Mouse (Mus musculus): ENCODE data around the gene Capn13. TPM values are rescaled to one million over a fixed set of nuclear protein-coding genes. Genes with fewer than 3 reads are reported as not detected.

Capn13 gene
- polyA plus RNA-seq, 1 experiment, result 0.10 TPM

GRCm38 (mm10) chr17:73305622-73306021, 95.0 kb downstream of the Capn13 start:
- WGBS, result 56% methylated on average over 9 of the region's 9 CpGs
- Histone ChIP-seq H3K4me3 (replicated peaks; ENCODE audit: insufficient read depth, low read depth, low read length) (no peak overlapping the region), H3K4me1 (ENCODE audit: control insufficient read depth, insufficient read depth, low read length) (no peaks in the 10 kb centered on the region), H3K27ac (ENCODE audit: insufficient read depth, low read length) (no peak overlapping the region), H3K27me3 (ENCODE audit: control insufficient read depth, insufficient read depth, low read length) (no peaks in the 10 kb centered on the region)
- peak; percentile 62 for TF ChIP-seq CTCF (IDR thresholded peaks at IDR 0.05; ENCODE audit: borderline replicate concordance, insufficient read depth, low read depth, low read length)
- no peak for TF ChIP-seq POLR2A (IDR thresholded peaks at IDR 0.05; ENCODE audit: borderline replicate concordance, insufficient read depth, low read length)
- peak; percentile 26 to 34 for DNase-seq

GRCm38 (mm10) chr17:73304086-73304812, 96.4 kb downstream of the Capn13 start:
- no peak for DNase-seq
- Histone ChIP-seq H3K27ac (ENCODE audit: insufficient read depth, low read length) (no peak overlapping the region), H3K4me3 (replicated peaks; ENCODE audit: insufficient read depth, low read depth, low read length) (no peak overlapping the region), H3K27me3 (ENCODE audit: control insufficient read depth, insufficient read depth, low read length) (no peaks in the 10 kb centered on the region), H3K4me1 (ENCODE audit: control insufficient read depth, insufficient read depth, low read length) (no peaks in the 10 kb centered on the region)
- 73% methylated on average over 19 of the region's 19 CpGs for WGBS
- TF ChIP-seq CTCF (IDR thresholded peaks at IDR 0.05; ENCODE audit: borderline replicate concordance, insufficient read depth, low read depth, low read length), result no peak
- no peak for TF ChIP-seq POLR2A (IDR thresholded peaks at IDR 0.05; ENCODE audit: borderline replicate concordance, insufficient read depth, low read length)

DNA sequence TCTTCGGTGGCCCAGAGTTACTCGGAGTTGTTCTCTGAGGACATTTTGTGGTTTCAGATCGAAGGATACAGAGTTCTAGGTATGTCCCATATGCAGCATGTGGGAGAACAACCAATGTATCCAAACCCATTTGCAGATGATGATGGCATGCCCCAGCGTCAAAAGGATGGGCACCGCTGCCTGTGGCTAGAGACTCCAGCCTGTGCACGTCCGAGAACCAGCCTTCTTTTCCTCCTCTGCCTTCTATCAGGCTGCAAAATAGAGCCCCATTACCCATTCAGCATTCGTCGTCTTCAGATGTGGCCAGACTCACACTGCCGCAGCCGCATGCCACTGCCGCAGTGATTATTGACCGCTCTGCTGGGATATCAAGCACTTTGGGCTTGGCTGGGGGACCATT, 97.0 kb downstream of the Capn13 start:
- no peaks in the 10 kb centered on the region for H3K27me3 ChIP-seq (ENCODE audit: control insufficient read depth, insufficient read depth, low read length)
- no peak for DNase-seq
- H3K27ac ChIP-seq (ENCODE audit: insufficient read depth, low read length), result no peak overlapping the region
- 79% methylated on average over 13 of the region's 13 CpGs for WGBS
- H3K4me3 ChIP-seq (replicated peaks; ENCODE audit: insufficient read depth, low read depth, low read length), result no peak overlapping the region
- H3K4me1 ChIP-seq (ENCODE audit: control insufficient read depth, insufficient read depth, low read length), result no peaks in the 10 kb centered on the region
- no peak for TF ChIP-seq POLR2A (IDR thresholded peaks at IDR 0.05; ENCODE audit: borderline replicate concordance, insufficient read depth, low read length)
- TF ChIP-seq CTCF (IDR thresholded peaks at IDR 0.05; ENCODE audit: borderline replicate concordance, insufficient read depth, low read depth, low read length), result no peak

DNA sequence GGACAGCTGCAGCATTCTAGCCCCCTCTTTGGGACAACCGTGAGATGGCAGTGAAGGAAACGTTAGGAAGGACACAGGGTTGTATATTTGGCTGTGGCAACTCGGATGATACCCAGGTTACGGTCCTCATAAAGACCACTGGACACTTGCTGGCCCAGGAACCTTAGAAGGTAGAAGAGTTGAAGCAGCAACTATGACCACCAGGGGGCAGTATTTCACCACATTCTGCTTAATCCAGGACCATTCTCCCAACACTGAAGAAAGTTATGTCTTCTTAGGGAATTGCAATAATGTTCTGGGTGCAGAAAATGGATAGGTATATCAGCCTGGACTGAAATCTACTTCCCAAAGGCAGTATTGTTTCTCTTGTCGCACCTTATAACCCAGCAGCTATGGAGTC, 97.4 kb downstream of the Capn13 start:
- TF ChIP-seq CTCF (IDR thresholded peaks at IDR 0.05; ENCODE audit: borderline replicate concordance, insufficient read depth, low read depth, low read length), result peak; percentile 72
- no peak for TF ChIP-seq POLR2A (IDR thresholded peaks at IDR 0.05; ENCODE audit: borderline replicate concordance, insufficient read depth, low read length)

GRCm38 (mm10) chr17:73302104-73302503, 98.6 kb downstream of the Capn13 start:
- H3K27me3 ChIP-seq (ENCODE audit: control insufficient read depth, insufficient read depth, low read length), result no peaks in the 10 kb centered on the region
- 4% methylated on average over 10 of the region's 10 CpGs for WGBS
- no peaks in the 10 kb centered on the region for H3K4me1 ChIP-seq (ENCODE audit: control insufficient read depth, insufficient read depth, low read length)
- no peak overlapping the region for H3K27ac ChIP-seq (ENCODE audit: insufficient read depth, low read length)
- DNase-seq, result peak; percentile 73 to 78
- peak; percentile 94 for TF ChIP-seq CTCF (IDR thresholded peaks at IDR 0.05; ENCODE audit: borderline replicate concordance, insufficient read depth, low read depth, low read length)
- TF ChIP-seq POLR2A (IDR thresholded peaks at IDR 0.05; ENCODE audit: borderline replicate concordance, insufficient read depth, low read length), result no peak
- H3K4me3 ChIP-seq (replicated peaks; ENCODE audit: insufficient read depth, low read depth, low read length), result no peak overlapping the region

More for the DNA sequence above, 97.4 kb downstream of the Capn13 start:
- Histone ChIP-seq H3K27me3 (ENCODE audit: control insufficient read depth, insufficient read depth, low read length) (no peaks in the 10 kb centered on the region), H3K4me3 (replicated peaks; ENCODE audit: insufficient read depth, low read depth, low read length) (no peak overlapping the region), H3K4me1 (ENCODE audit: control insufficient read depth, insufficient read depth, low read length) (no peaks in the 10 kb centered on the region), H3K27ac (ENCODE audit: insufficient read depth, low read length) (no peak overlapping the region)
- WGBS, result 28% methylated on average over 5 of the region's 5 CpGs
- DNase-seq, result peak; percentile 56 to 66

- H3K27me3 ChIP-seq (ENCODE audit: control insufficient read depth, insufficient read depth, low read length), result no peaks in the 10 kb centered on the region
- H3K27ac ChIP-seq (ENCODE audit: insufficient read depth, low read length), result no peak overlapping the region
- no peak for TF ChIP-seq POLR2A (IDR thresholded peaks at IDR 0.05; ENCODE audit: borderline replicate concordance, insufficient read depth, low read length)
- peak; percentile 87 for TF ChIP-seq CTCF (IDR thresholded peaks at IDR 0.05; ENCODE audit: borderline replicate concordance, insufficient read depth, low read depth, low read length)
- no peaks in the 10 kb centered on the region for H3K4me1 ChIP-seq (ENCODE audit: control insufficient read depth, insufficient read depth, low read length)
- no peak overlapping the region for H3K4me3 ChIP-seq (replicated peaks; ENCODE audit: insufficient read depth, low read depth, low read length)
- DNase-seq, result peak; percentile 53 to 61
- WGBS, result 31% methylated on average over 15 of the region's 15 CpGs
Observed at GRCm38 (mm10) chr17:73301258-73302050, 99.2 kb downstream of the Capn13 start.

DNA sequence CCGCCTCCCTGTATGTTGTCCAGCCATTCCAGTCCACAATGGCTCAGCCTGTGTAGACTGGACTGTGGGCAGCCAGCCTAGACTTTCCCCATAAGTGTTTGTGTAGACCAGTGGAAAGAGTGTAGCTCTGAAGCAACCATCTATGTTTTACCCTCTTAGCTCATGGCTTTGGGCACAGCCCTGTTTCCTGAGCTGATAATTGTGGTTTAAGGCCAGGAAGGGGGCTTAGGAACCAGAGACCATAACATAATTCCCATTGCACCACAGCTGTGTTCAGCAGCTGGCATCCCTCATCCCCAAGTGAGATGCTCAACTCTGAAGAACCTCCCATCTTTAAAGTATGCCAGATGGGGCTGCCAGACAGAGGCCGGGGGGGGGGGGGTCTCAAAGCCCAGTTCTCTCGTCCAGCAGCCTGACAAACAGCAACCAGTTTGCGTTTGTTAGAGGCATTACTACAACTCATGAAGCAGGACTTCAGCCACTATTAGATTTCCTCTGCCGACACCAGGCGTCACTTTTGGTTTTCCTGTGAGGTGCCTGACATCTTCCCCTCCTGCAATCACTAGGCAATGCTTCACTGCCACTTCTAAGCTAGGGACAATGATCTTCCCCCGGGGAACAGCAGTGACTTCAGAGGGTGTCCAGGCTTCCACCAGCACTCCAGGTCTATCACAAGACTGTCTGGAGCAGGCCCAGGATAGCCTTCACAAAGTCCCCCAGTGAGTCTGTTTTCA, 100.4 kb downstream of the Capn13 start:
- no peak for DNase-seq
- WGBS, result 65% methylated on average over 7 of the region's 7 CpGs
- TF ChIP-seq POLR2A (IDR thresholded peaks at IDR 0.05; ENCODE audit: borderline replicate concordance, insufficient read depth, low read length), result no peak
- no peak for TF ChIP-seq CTCF (IDR thresholded peaks at IDR 0.05; ENCODE audit: borderline replicate concordance, insufficient read depth, low read depth, low read length)
- Histone ChIP-seq H3K4me1 (ENCODE audit: control insufficient read depth, insufficient read depth, low read length) (no peaks in the 10 kb centered on the region), H3K27me3 (ENCODE audit: control insufficient read depth, insufficient read depth, low read length) (no peaks in the 10 kb centered on the region), H3K4me3 (replicated peaks; ENCODE audit: insufficient read depth, low read depth, low read length) (no peak overlapping the region), H3K27ac (ENCODE audit: insufficient read depth, low read length) (no peak overlapping the region)

Data from cerebellum, adult 2 months (tissue).